Mouse (Mus musculus): ENCODE data around the gene Sptssb. TPM values are rescaled to one million over a fixed set of nuclear protein-coding genes. Genes with fewer than 3 reads are reported as not detected.

Sptssb gene
- polyA plus RNA-seq, 1 experiment: not detected

- TF ChIP-seq CTCF (IDR thresholded peaks at IDR 0.05; ENCODE audit: borderline replicate concordance, insufficient read depth, low read length) (no peak), POLR2A (IDR thresholded peaks at IDR 0.05; ENCODE audit: low read depth, low read length) (no peak)
- Histone ChIP-seq H3K4me3 (ENCODE audit: insufficient read depth, low read length) (no peak overlapping the region), H3K27ac (ENCODE audit: insufficient read depth, low read length) (no peak overlapping the region), H3K4me1 (ENCODE audit: control insufficient read depth, insufficient read depth, low read length) (no peaks in the 10 kb centered on the region)
These were observed 86.4 kb downstream of the Sptssb start for GRCm38 (mm10) chr3:69773356-69773755.

Other genes with a start within 250 kb of the Sptssb start
- 134 and 152 TPM in 2 replicates for gene Nmd3, start 138.0 kb downstream of the Sptssb start, polyA plus RNA-seq (2011; ENCODE audit: insufficient read length, low read depth, missing spikeins)
- not detected in 2 replicates for gene Otol1, start 147.7 kb upstream of the Sptssb start, polyA plus RNA-seq (2011; ENCODE audit: insufficient read length, low read depth, missing spikeins)

Data from embryonic fibroblast, embryonic 13.5 days (primary cell).